Mouse (Mus musculus) ES-E14 (cell line): ENCODE data around the gene Ankfy1. TPM values are rescaled to one million over a fixed set of nuclear protein-coding genes. Genes with fewer than 3 reads are reported as not detected.
"Not testable (repeated sequence)": the region's sequence is repeated elsewhere in the genome, so short reads cannot be mapped to it uniquely, and the experiment has no call there.

Experiments
- DNase-seq: peaks from one replicate; pipeline ENCODE4 v3.0.0-alpha.2; 2013; ENCODE audit warnings: low read depth, low spot score
- H3K27ac ChIP-seq: 2 replicates; pipeline ENCODE4 v1.5.1; 2012; ENCODE audit warnings: low read depth, mild to moderate bottlenecking, low read length, moderate library complexity, mixed read lengths; ENCODE audit not compliant: poor library complexity, insufficient read depth, severe bottlenecking
- H3K36me3 ChIP-seq: 2 replicates; pipeline ENCODE4 v1.6.1; 2012; ENCODE audit warnings: mild to moderate bottlenecking, low read length, moderate library complexity, mixed read lengths; ENCODE audit not compliant: control insufficient read depth, poor library complexity, insufficient read depth, severe bottlenecking
- H3K4me1 ChIP-seq, 2 experiments: fragments of 150-350 bp in 1 of 2; sonication (generic) in 1 of 2; 2 replicates each; pipeline ENCODE4 v1.6.1; 2012; ENCODE audit warnings: low read length in 2 of 2, mild to moderate bottlenecking in 1 of 2, mixed read lengths in 1 of 2; ENCODE audit not compliant: control insufficient read depth in 2 of 2, insufficient read depth in 2 of 2, poor library complexity in 1 of 2
- H3K4me3 ChIP-seq, 2 experiments: fragments of 150-350 bp in 1 of 2; sonication (generic) in 1 of 2; 2 replicates each; pipeline ENCODE4 v1.5.1; 2012; ENCODE audit warnings: low read length in 2 of 2, low read depth in 1 of 2, mild to moderate bottlenecking in 1 of 2, mixed read lengths in 1 of 2; ENCODE audit not compliant: insufficient read depth in 1 of 2, poor library complexity in 1 of 2, severe bottlenecking in 1 of 2
- H3K9ac ChIP-seq: 2 replicates; pipeline ENCODE4 v1.6.1; 2012; ENCODE audit warnings: low read depth, mild to moderate bottlenecking, low read length, mixed read lengths; ENCODE audit not compliant: poor library complexity, insufficient read depth, severe bottlenecking
- H3K9me3 ChIP-seq: fragments of 150-350 bp; sonication (generic); 2 replicates; pipeline ENCODE4 v1.6.1; 2012; ENCODE audit warnings: low read depth, mild to moderate bottlenecking, low read length; ENCODE audit not compliant: control insufficient read depth, insufficient read depth
- CHD2 ChIP-seq: IDR thresholded peaks from 2 replicates; pipeline ENCODE4 v1.6.1; 2014; ENCODE audit warnings: mild to moderate bottlenecking, low read depth, low read length, inconsistent platforms
- HCFC1 ChIP-seq: IDR thresholded peaks from 2 replicates; pipeline ENCODE4 v1.6.1; 2012; ENCODE audit warnings: low read length, inconsistent platforms, borderline replicate concordance; ENCODE audit not compliant: insufficient read depth
- MAFK ChIP-seq: IDR thresholded peaks from 2 replicates; pipeline ENCODE4 v1.6.1; 2014; ENCODE audit warnings: mild to moderate bottlenecking, low read depth, low read length, inconsistent platforms; ENCODE audit not compliant: insufficient read depth
- ZC3H11A ChIP-seq: IDR thresholded peaks from 2 replicates; pipeline ENCODE4 v1.6.1; 2012; ENCODE audit warnings: low read depth, mild to moderate bottlenecking, inconsistent platforms, low read length, borderline replicate concordance
- ZNF384 ChIP-seq: IDR thresholded peaks from 2 replicates; pipeline ENCODE4 v1.6.1; 2012; ENCODE audit warnings: low read depth, low read length, inconsistent platforms
- in situ Hi-C, 2 experiments: fragments of 600-800 bp; cut with MboI; formaldehyde crosslinking; loops; one replicate each; pipeline ENCODE4 v1.15.1; 2025; ENCODE audit warnings: low sequenced_read_pairs in 2 of 2, inconsistent platforms in 1 of 2; ENCODE audit not compliant: unreplicated experiment in 2 of 2
- total RNA-seq: library from RNA; depleted of rRNA; stranded (reverse); fragments of 300-350 nt; gene quantifications from 2 replicates; pipeline ENCODE4 v1.2.3, GENCODE M21; 2012

Gene Ankfy1
- total RNA-seq, 1 experiment = 31.5 TPM

DNA sequence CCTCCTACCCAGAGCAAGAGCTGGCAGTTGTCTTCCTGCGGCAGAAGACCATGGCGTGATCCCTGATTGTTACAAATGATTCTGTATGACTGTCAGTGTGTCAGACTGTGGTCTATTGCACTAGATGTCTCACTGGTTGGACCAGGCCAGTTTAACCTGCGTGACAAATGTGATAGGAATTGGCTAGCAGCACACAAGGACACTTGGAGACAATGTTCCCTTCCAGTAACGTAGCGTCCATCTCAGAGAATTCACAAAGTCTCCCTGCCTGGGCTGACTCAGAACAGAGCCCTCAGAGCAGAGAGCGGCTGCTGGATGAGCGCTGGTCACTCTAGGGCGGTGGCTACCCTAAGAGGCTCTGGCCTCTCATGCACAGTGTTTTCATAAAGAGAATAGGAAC is 77.9 kb downstream of the Ankfy1 start:
- in situ Hi-C loops = no loop called here
- DNase-seq = no peak
- Histone ChIP-seq H3K4me3 (no peak overlapping the region), H3K27ac (no peak overlapping the region), H3K4me1 (no peaks in the 10 kb centered on the region), H3K9ac (no peak overlapping the region), H3K9me3 (no peaks in the 10 kb centered on the region), H3K36me3 (peaks cover 11% of the 10 kb centered on the region)
- no peak for TF ChIP-seq HCFC1
- TF ChIP-seq ZC3H11A = no peak
- no peak for TF ChIP-seq MAFK
- TF ChIP-seq ZNF384 = no peak
- TF ChIP-seq CHD2 = no peak

DNA sequence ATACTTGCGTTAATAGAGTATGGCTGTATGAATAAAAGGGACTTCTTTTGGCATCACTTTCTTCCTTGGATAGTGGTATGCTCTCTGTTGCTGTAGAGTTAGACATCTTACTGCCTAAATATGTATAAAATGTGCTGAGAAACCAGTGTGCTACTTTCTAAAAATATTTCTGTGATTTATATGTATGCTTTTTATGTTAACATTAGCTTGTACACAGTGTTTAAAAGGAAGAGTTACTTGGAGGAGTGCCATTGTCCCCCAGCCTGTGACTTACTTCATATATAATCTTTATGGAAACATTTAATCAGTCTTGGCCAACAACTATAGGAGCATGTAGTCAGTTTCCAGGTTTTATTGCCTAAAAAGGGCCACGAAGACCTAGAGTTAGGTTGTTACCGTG is 79.3 kb downstream of the Ankfy1 start:
- Histone ChIP-seq H3K27ac (no peak overlapping the region), H3K9me3 (no peaks in the 10 kb centered on the region), H3K9ac (no peak overlapping the region), H3K36me3 (peaks cover 8% of the 10 kb centered on the region), H3K4me1 (no peaks in the 10 kb centered on the region), H3K4me3 (no peak overlapping the region)
- in situ Hi-C loops = no loop called here
- TF ChIP-seq ZNF384 = no peak
- no peak for TF ChIP-seq CHD2
- no peak for TF ChIP-seq ZC3H11A
- TF ChIP-seq HCFC1 = no peak
- TF ChIP-seq MAFK = no peak
- DNase-seq = no peak

DNA sequence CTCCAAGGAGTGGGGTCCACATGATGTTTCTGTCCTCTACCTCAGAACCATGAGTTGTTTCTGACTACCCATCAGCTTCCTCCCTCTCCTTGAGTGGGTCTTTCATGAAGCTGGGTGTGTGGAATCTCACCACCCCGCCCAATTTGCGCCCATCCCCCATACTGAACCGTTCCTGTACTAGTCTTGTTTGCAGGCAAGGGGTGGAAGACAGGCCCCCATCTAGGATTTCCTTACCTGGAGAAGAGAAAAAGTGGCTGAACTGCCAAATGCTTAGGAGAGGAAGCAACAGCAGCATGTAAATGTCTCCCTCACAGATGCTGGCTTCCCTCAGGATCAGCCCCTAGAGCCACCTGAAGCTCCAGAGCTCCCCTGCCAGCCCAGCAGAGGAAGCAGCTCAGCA is 80.5 kb downstream of the Ankfy1 start:
- H3K36me3 ChIP-seq = peaks cover 6% of the 10 kb centered on the region; the same call in 1 of the 2 replicates
- H3K9ac ChIP-seq = no peak overlapping the region
- no peak for TF ChIP-seq CHD2
- no peak for TF ChIP-seq ZC3H11A
- no peak for TF ChIP-seq ZNF384
- no peak overlapping the region for H3K27ac ChIP-seq
- no peaks in the 10 kb centered on the region for H3K4me1 ChIP-seq
- H3K9me3 ChIP-seq = no peaks in the 10 kb centered on the region
- no peak overlapping the region for H3K4me3 ChIP-seq
- no peak for DNase-seq
- in situ Hi-C loops = loop anchor here in 1 of 2 experiments (10.0 kb wide), 1 partner anchor 196 kb away; no protein-coding TSS in a partner anchor

DNA sequence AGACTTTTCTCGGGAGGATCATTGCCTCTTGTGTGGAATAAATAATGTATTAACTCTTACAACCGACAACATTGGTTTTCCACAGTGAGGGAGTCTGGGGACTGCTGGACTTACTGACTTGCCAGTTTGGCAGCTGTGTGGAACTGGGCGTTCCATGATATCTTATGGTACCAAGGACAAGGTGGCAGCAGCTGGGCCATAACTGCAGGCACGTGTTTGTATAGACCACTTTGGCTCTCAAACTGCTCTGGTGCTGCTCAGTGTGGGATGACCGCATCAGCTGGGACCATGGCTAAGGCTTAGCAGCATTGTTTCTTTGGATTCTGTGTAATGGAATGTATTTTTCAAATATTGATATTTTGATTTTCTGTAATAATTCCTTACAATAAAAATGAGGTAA is 81.0 kb downstream of the Ankfy1 start:
- Histone ChIP-seq H3K36me3 (peaks cover 6% of the 10 kb centered on the region; the same call in 1 of the 2 replicates), H3K27ac (no peak overlapping the region), H3K9ac (no peak overlapping the region), H3K4me3 (no peak overlapping the region), H3K4me1 (no peaks in the 10 kb centered on the region), H3K9me3 (no peaks in the 10 kb centered on the region)
- no peak for DNase-seq
- TF ChIP-seq MAFK = no peak
- TF ChIP-seq CHD2 = no peak
- no peak for TF ChIP-seq ZNF384
- TF ChIP-seq ZC3H11A = no peak
- no peak for TF ChIP-seq HCFC1
- in situ Hi-C loops = loop anchor here in 1 of 2 experiments (10.0 kb wide), 1 partner anchor 196 kb away; no protein-coding TSS in a partner anchor

DNA sequence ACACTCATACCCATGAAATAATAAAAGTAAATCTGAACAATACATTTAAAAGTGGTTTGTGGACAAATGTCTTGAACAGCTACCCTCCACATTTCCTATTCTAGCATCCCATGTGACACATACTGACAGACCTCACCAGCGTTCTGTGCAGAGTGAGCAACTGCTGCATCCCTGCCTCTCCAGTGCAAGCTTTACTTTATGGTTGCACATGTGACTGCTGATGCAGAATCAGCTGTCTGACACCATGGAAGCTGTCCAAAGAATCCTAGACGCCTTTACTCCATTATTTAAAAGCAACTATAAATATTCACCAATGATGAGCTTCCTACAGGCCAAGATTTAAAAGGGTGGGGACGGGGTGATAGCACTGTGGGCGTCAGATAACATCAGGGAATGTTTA is 81.7 kb downstream of the Ankfy1 start:
- TF ChIP-seq HCFC1 (no peak), MAFK (no peak), ZNF384 (no peak), ZC3H11A (no peak), CHD2 (no peak)
- Histone ChIP-seq H3K36me3 (peaks cover 6% of the 10 kb centered on the region; the same call in 1 of the 2 replicates), H3K9me3 (no peaks in the 10 kb centered on the region), H3K9ac (no peak overlapping the region), H3K4me1 (no peaks in the 10 kb centered on the region), H3K27ac (no peak overlapping the region), H3K4me3 (no peak overlapping the region)
- in situ Hi-C loops = loop anchor here in 1 of 2 experiments (10.0 kb wide), 1 partner anchor 197 kb away; no protein-coding TSS in a partner anchor
- DNase-seq = no peak

DNA sequence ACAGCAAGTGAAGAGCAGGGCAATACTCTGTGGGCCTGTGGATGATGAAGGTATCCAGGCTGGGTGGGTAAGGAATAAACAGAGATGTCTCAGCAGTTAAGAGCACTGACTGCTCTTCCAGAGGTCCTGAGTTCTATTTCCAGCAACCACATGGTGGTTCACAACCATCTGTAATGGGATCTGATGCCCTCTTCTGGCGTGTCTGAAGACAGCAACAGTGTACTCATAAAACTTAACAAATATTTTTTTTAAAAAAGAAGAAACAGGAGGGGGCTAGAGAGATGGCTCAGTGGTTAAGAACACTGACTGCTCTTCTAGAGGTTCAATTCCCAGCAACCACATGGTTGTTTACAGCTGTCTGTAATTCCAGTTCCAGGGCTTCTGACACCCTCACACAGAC is 82.8 kb downstream of the Ankfy1 start:
- not testable (repeated sequence) for H3K36me3 ChIP-seq, H3K9me3 ChIP-seq, H3K4me1 ChIP-seq, DNase-seq, H3K4me3 ChIP-seq, H3K27ac ChIP-seq, H3K9ac ChIP-seq
- in situ Hi-C loops = loop anchor here in 1 of 2 experiments (10.0 kb wide), 1 partner anchor 198 kb away; no protein-coding TSS in a partner anchor
